Mouse (Mus musculus) midbrain, embryonic 11.5 days (tissue): ENCODE data around the gene Siah2. TPM values are rescaled to one million over a fixed set of nuclear protein-coding genes. Genes with fewer than 3 reads are reported as not detected.

ENCODE experiments used
- ATAC-seq: fragments of 200-750 bp; cut with Nextera tagmentation; 2 replicates; pipeline ENCODE4 v1.8.0; 2017; ENCODE audit warnings: moderate TSS enrichment, moderate library complexity; ENCODE audit not compliant: low FRiP score
- DNase-seq: peaks from one replicate; pipeline ENCODE4 v3.0.0; 2015; ENCODE audit warnings: low spot score; ENCODE audit errors: missing footprints
- H3K27ac ChIP-seq: fragments of 300-500 bp; sonication (generic); 2 replicates; pipeline ENCODE4 v1.5.1; 2014; ENCODE audit warnings: low read depth, low read length
- H3K27me3 ChIP-seq: fragments of 300-500 bp; sonication (generic); 2 replicates; pipeline ENCODE4 v1.6.1; 2014; ENCODE audit warnings: mild to moderate bottlenecking, low read length, moderate library complexity, mixed read lengths; ENCODE audit not compliant: control insufficient read depth, insufficient read depth
- H3K36me3 ChIP-seq: fragments of 300-500 bp; sonication (generic); 2 replicates; pipeline ENCODE4 v1.6.1; 2014; ENCODE audit warnings: mild to moderate bottlenecking, low read length, moderate library complexity, mixed read lengths; ENCODE audit not compliant: control insufficient read depth, insufficient read depth
- H3K4me1 ChIP-seq: fragments of 300-500 bp; sonication (generic); 2 replicates; pipeline ENCODE4 v1.6.1; 2014; ENCODE audit warnings: low read length; ENCODE audit not compliant: control insufficient read depth, insufficient read depth
- H3K4me2 ChIP-seq: fragments of 300-500 bp; sonication (generic); 2 replicates; pipeline ENCODE4 v1.6.1; 2014; ENCODE audit warnings: mild to moderate bottlenecking, moderate library complexity
- H3K4me3 ChIP-seq: fragments of 300-500 bp; sonication (generic); 2 replicates; pipeline ENCODE4 v1.5.1; 2014; ENCODE audit warnings: low read depth, low read length
- H3K9ac ChIP-seq: fragments of 300-500 bp; sonication (generic); 2 replicates; pipeline ENCODE4 v1.6.1; 2014; ENCODE audit warnings: low read length
- H3K9me3 ChIP-seq: fragments of 300-500 bp; sonication (generic); 2 replicates; pipeline ENCODE4 v1.6.1; 2016; ENCODE audit warnings: low read length; ENCODE audit not compliant: control insufficient read depth
- WGBS: fragments of 180-500 bp; shearing (Covaris S2); extraction: QIAGEN DNeasy Blood & Tissue Kit; methylation state at CpG from one replicate; pipeline ENCODE4 v1.1.7; 2014; 5-methylcytosine and 5-hydroxymethylcytosine counted together
- polyA plus RNA-seq: library from polyadenylated mRNA; unstranded; fragments of >200 nt; fragmentation: Nextera tagmentation; extraction: Ambion mirVana; gene quantifications from 2 replicates; pipeline ENCODE4 v1.2.1, GENCODE M21; 2014

Gene Siah2
- polyA plus RNA-seq, 1 experiment from 2014 or later: 4.0 TPM

- DNase-seq: no peak
- Histone ChIP-seq H3K27me3 (no peaks in the 10 kb centered on the region), H3K9me3 (no peaks in the 10 kb centered on the region), H3K36me3 (no peaks in the 10 kb centered on the region), H3K27ac (no peak overlapping the region), H3K4me1 (peaks cover 2% of the 10 kb centered on the region; the same call in 1 of the 2 replicates), H3K4me2 (no peak overlapping the region), H3K4me3 (no peak overlapping the region), H3K9ac (no peak overlapping the region)
- no peak for ATAC-seq
- WGBS: 89% methylated on average over 7 of the region's 7 CpGs
These were observed 11.1 kb downstream of the Siah2 start for GRCm38 (mm10) chr3:58680943-58681637.

DNA sequence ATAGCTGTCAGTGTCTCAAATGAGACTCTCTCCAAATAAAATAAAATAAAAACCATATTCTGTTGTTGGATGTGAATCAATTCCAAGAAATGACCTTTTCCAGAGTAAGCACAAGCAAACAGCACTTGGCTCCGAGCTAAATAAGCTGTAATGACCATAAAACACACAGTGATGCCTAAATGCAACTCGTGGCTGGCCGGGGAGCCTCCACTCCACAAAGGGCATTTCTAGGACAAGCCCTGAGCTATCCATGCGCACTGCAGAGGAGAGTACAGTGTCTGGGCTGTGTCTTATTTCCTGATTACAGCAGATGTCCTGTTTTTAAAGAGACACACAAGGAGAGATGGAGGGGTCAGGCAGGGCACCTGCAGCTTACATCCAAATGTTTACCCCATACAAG, 12.2 kb downstream of the Siah2 start:
- H3K27ac ChIP-seq: no peak overlapping the region
- no peak for DNase-seq
- H3K4me1 ChIP-seq: peaks cover 2% of the 10 kb centered on the region; the same call in 1 of the 2 replicates
- H3K9me3 ChIP-seq: no peaks in the 10 kb centered on the region
- 73% methylated on average over 4 of the region's 4 CpGs for WGBS
- no peak overlapping the region for H3K4me3 ChIP-seq
- H3K36me3 ChIP-seq: no peaks in the 10 kb centered on the region
- no peak overlapping the region for H3K4me2 ChIP-seq
- no peaks in the 10 kb centered on the region for H3K27me3 ChIP-seq
- no peak overlapping the region for H3K9ac ChIP-seq
- no peak for ATAC-seq

- H3K27ac ChIP-seq: no peak overlapping the region
- ATAC-seq (peak; percentile 55; the same call in 1 of the 2 replicates), DNase-seq (no peak)
- H3K36me3 ChIP-seq: no peaks in the 10 kb centered on the region
- H3K4me1 ChIP-seq: peaks cover 2% of the 10 kb centered on the region; the same call in 1 of the 2 replicates
- H3K4me2 ChIP-seq: no peak overlapping the region
- no peak overlapping the region for H3K9ac ChIP-seq
- H3K27me3 ChIP-seq: no peaks in the 10 kb centered on the region
- H3K9me3 ChIP-seq: no peaks in the 10 kb centered on the region
- 44% methylated on average over 2 of the region's 2 CpGs for WGBS
- H3K4me3 ChIP-seq: no peak overlapping the region
These were observed 13.3 kb downstream of the Siah2 start for GRCm38 (mm10) chr3:58678905-58679304.

DNA sequence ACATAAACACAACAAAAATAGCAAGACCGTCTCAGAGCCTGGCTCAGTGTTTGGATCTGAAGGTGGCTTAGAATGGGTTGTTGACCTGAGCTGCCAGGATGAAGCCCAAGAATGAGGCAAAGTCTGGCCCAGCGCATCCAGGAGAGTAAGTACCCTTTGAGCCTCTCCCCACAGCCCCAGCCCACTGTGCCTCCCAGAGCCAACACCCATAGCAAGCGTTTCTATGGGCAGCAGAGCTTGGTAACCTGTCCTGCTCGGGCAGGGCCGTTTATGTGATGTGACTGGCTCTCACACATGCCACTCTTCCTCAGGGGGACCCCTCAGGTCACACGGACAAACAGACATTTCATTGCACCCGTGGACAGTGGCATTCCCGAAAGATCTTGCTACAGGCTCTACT, 13.8 kb downstream of the Siah2 start:
- DNase-seq: no peak
- no peak for ATAC-seq
- Histone ChIP-seq H3K4me3 (no peak overlapping the region), H3K4me2 (no peak overlapping the region), H3K36me3 (no peaks in the 10 kb centered on the region), H3K4me1 (peaks cover 2% of the 10 kb centered on the region; the same call in 1 of the 2 replicates), H3K9ac (no peak overlapping the region), H3K27me3 (no peaks in the 10 kb centered on the region), H3K9me3 (no peaks in the 10 kb centered on the region), H3K27ac (no peak overlapping the region)
- 57% methylated on average over 8 of the region's 8 CpGs for WGBS

DNA sequence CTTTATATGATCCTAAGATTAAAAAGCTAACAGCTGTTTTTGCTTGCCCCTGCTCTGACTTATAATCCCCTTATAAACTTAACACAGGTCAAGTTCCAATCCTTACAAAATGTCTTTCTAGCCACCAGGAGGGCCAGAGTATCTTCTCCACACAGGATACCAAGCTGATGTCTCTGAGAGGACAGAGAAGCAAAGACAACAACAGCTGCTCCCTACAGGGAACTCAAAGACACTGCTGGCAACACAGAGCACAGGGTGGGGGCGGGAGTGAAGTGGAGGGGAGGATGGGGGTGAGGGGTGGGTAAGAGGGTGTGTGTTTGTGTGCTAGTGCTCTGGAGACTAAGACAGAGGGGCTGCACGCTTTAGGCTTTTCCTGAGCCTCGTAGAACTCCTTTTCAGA, 14.6 kb downstream of the Siah2 start:
- Histone ChIP-seq H3K27me3 (no peaks in the 10 kb centered on the region), H3K36me3 (no peaks in the 10 kb centered on the region), H3K9ac (no peak overlapping the region), H3K9me3 (no peaks in the 10 kb centered on the region), H3K4me2 (no peak overlapping the region), H3K4me1 (peaks cover 2% of the 10 kb centered on the region; the same call in 1 of the 2 replicates), H3K27ac (no peak overlapping the region), H3K4me3 (no peak overlapping the region)
- 44% methylated on average over 3 of the region's 3 CpGs for WGBS
- no peak for DNase-seq
- ATAC-seq: peak; percentile 67

DNA sequence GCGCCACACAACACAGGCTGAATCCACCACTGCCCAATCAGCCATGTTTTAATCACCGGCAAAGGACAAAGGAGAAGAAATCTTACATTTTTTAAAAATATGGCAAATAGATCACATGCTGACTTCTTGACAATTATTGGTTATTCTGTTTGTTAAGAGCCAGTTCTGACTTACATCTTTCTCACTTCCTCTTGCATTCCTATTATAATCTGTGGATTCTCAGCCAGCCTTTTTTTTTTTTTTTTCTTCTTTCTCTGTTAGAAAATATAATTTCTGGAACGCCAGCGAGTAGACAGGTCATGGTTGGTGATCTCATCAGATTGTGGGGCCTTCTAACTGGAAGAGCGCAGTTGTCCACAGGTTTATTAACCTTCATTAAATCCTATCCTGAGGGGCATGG, 18.9 kb downstream of the Siah2 start:
- no peak overlapping the region for H3K4me3 ChIP-seq
- H3K4me2 ChIP-seq: no peak overlapping the region
- no peaks in the 10 kb centered on the region for H3K36me3 ChIP-seq
- DNase-seq (no peak), ATAC-seq (no peak)
- H3K27me3 ChIP-seq: no peaks in the 10 kb centered on the region
- H3K9me3 ChIP-seq: no peaks in the 10 kb centered on the region
- H3K27ac ChIP-seq: no peak overlapping the region
- no peak overlapping the region for H3K9ac ChIP-seq
- WGBS: 89% methylated on average over 5 of the region's 5 CpGs
- H3K4me1 ChIP-seq: no peaks in the 10 kb centered on the region; the same call in 1 of the 2 replicates

GRCm38 (mm10) chr3:58672481-58673183, 19.6 kb downstream of the Siah2 start:
- WGBS: 78% methylated on average over 4 of the region's 4 CpGs
- H3K4me1 ChIP-seq: no peaks in the 10 kb centered on the region; the same call in 1 of the 2 replicates
- ATAC-seq (no peak), DNase-seq (no peak)
- H3K4me2 ChIP-seq: no peak overlapping the region
- no peak overlapping the region for H3K9ac ChIP-seq
- H3K27me3 ChIP-seq: no peaks in the 10 kb centered on the region
- H3K4me3 ChIP-seq: no peak overlapping the region
- H3K36me3 ChIP-seq: no peaks in the 10 kb centered on the region
- no peak overlapping the region for H3K27ac ChIP-seq
- H3K9me3 ChIP-seq: no peaks in the 10 kb centered on the region

- no peak for ATAC-seq
- Histone ChIP-seq H3K9ac (no peak overlapping the region), H3K4me2 (no peak overlapping the region), H3K27me3 (no peaks in the 10 kb centered on the region), H3K27ac (no peak overlapping the region), H3K4me1 (no peaks in the 10 kb centered on the region), H3K9me3 (no peaks in the 10 kb centered on the region), H3K36me3 (no peaks in the 10 kb centered on the region), H3K4me3 (no peak overlapping the region)
- DNase-seq: no peak
- WGBS: 68% methylated on average over 6 of the region's 6 CpGs
These were observed 20.5 kb downstream of the Siah2 start for GRCm38 (mm10) chr3:58671616-58672250.

DNA sequence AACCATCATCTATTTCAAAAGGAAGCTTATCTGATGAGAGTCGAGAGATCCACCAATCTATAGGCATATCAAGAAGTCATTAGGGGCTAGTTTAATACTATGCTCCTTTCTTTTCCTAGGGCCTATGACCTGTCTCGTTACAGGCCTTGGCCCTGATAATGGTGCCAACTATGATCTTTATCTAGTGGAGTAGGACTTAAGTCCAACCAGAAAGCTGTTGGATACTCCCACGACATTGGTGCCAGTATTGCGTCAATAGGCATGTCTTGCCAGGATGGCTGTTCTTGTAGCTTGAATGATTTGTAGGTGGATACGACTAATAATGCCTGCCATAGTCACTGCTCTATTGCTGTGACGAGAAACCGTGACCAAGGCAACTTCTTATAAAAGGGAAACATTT, 28.2 kb downstream of the Siah2 start:
- Histone ChIP-seq H3K36me3 (no peaks in the 10 kb centered on the region), H3K4me3 (no peak overlapping the region), H3K9ac (no peak overlapping the region), H3K27me3 (no peaks in the 10 kb centered on the region), H3K4me1 (no peaks in the 10 kb centered on the region), H3K27ac (no peak overlapping the region), H3K4me2 (no peak overlapping the region), H3K9me3 (no peaks in the 10 kb centered on the region; the same call in 1 of the 2 replicates)
- no peak for ATAC-seq
- no peak for DNase-seq
- WGBS: 92% methylated on average over 7 of the region's 7 CpGs
